Mouse (Mus musculus) erythroblast, adult 5-6 weeks (primary cell): ENCODE results near the gene Cmas. TPM values are rescaled to one million over a fixed set of nuclear protein-coding genes. Genes with fewer than 3 reads are reported as not detected.

Experiments
- ATAC-seq: replicated peaks from 2 replicates; pipeline ENCODE4 v1.8.0; 2016; ENCODE audit warnings: moderate number of reproducible peaks, mild to moderate bottlenecking, moderate TSS enrichment, inconsistent platforms; ENCODE audit not compliant: poor library complexity, low FRiP score, severe bottlenecking
- total RNA-seq, 2 experiments: library from RNA; stranded (forward) in 1 of 2; stranded (reverse) in 1 of 2; fragments of 150-400 nt in 1 of 2; fragments of 200-764, 138-1000 nt in 1 of 2; gene quantifications; 2 replicates each; pipeline versions ENCODE4 v1.2.3 to v1.2.4; 2015 to 2017; ENCODE audit warnings: low replicate concordance in 2 of 2

The Cmas gene
- total RNA-seq (2015; ENCODE audit: low replicate concordance) (639 and 701 TPM in 2 replicates), total RNA-seq (2017; ENCODE audit: low replicate concordance) (721 and 946 TPM in 2 replicates)

GRCm38 (mm10) chr6:142756507-142757333 is at the start of gene Cmas:
Cmas (plus strand) TSS chr6:142756686.
- ATAC-seq, result peak; percentile 84

DNA sequence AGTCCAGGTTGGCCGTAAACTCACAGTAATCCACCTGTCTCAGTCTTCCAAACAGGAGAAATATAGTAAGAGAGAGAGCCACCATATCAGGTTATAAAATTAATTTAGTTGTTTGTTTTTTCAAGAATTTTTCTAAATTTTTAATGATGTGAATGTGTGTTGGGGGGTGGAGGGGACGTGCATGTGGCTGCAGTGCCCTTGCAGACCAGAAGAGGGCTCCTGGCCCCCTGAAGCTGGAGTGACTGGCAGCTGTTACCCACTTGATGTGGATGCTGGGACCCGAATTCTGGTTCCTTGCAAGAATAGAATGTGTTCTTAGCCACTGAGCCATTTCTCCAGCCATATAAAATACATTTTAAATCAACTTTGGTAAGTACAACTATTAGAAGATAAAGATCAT is 49.8 kb upstream of the Cmas start:
- ATAC-seq, result no peak

GRCm38 (mm10) chr6:142708369-142708768 is 48.1 kb upstream of the Cmas start:
- ATAC-seq, result no peak

- no peak for ATAC-seq
Measured at GRCm38 (mm10) chr6:142710690-142711089, 45.8 kb upstream of the Cmas start.

- ATAC-seq, result no peak
Measured at GRCm38 (mm10) chr6:142711106-142711505, 45.4 kb upstream of the Cmas start.

- no peak for ATAC-seq
Measured at GRCm38 (mm10) chr6:142715026-142715425, 41.5 kb upstream of the Cmas start.

- ATAC-seq, result no peak
Measured at GRCm38 (mm10) chr6:142717186-142717585, 39.3 kb upstream of the Cmas start.

DNA sequence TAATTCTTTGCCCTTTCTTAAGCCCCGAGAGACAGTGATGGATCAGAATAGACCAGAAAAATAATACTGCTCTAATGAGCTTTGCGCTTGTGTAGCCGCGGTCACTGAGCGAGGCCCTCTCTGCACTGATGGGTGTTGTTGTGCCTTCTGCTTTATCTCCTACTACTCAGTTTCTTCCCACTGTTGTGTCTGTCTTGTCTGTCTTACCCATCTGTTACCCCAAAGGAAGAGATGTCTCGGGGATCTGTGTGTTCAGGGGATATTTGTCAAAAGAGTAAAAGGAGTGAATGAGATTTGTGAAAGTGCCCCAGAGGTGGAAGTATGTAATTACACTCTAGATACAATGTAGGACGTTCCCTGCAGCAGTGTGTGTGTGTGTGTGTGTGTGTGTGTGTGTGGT is 38.3 kb upstream of the Cmas start:
- no peak for ATAC-seq

- ATAC-seq, result no peak
Measured at GRCm38 (mm10) chr6:142720641-142721040, 35.8 kb upstream of the Cmas start.

DNA sequence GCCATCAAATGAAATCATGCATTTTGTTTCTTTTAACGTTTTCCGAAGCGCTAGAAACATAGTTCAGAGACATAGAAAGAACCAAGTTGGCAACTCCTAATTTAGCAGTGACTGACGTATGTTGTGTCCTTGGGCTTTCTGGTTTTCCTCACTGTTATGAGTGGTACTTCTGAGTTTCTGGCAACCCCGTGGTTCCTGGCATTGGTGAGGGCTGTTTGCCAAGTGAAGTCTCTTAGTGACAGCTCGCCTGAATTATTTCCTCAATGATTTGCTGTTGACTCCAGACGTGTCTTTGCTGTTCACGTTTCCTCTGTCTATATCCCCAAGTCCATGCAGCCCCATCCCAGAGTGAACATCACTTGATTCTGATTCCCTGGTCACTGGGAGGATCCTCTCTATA is 34.8 kb upstream of the Cmas start:
- no peak for ATAC-seq

DNA sequence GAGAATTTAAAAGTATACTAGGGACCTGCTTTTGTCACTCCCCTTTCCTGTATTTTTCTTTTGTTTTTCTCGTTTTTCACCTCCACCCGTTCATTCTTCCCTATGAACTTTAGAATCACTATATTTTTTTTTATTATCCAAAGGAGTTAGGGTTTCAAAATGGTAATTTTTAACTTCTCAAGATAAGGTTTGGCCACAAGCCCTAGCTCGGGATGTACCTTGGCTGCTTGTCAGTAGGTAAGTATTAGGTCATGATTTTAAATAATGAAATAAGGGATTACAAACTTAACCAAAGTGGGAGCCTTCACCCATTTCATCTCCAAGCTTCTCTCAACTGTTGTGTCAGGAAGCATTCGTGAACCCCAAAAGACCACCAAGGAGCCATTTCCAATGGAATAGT is 30.5 kb upstream of the Cmas start:
- ATAC-seq, result no peak

- no peak for ATAC-seq
Measured at GRCm38 (mm10) chr6:142732567-142733290, 23.8 kb upstream of the Cmas start.

DNA sequence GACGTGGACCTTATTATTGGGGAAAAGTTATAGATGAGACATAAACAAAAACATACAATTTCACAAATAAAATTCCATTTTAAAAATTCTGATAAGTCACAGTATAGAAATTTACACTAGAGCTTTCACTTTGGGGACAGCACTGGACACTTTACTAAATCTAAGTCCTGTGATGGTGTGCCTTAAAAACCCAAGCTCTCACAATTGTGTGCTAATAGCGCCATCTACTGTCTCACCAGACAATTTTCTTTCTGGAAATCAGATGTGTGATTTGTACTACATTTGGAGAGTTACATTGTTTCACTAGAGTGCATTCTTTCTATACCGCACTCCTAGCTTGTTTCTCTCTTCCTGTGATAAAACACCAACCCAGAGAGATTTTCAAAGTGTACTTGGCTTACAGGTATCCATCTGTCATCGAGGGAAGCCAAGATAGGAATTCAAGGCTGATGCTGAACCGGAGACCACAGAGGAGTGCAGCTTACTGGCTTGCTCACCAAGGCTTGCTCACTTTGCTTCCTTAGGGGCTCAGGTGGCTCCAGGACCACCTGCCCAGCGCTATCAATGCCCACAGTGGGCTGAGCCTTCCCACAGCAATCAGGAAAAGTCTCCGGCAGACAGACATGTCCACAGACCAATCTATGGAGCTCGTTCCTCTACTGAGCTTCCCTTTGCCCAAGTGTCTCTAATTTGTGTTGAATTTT is 21.0 kb upstream of the Cmas start:
- no peak for ATAC-seq

DNA sequence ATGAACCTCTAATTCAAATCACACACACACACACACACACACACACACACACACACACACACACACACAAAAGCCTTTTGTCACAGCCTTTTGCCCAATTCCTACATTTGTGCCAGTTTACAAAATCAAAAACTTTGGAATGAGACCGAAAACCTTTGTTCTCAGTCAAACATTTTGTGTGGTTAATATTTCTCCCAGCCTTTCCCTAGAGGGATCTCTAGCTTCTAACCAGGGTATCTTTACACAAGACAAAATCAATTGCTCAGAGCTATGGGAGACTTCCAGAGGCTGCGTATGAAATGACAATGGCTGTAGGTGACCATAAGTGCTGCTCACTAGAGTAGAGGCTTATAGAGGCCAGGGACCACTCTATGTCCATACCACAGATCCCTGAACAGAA is 18.3 kb upstream of the Cmas start:
- no peak for ATAC-seq

DNA sequence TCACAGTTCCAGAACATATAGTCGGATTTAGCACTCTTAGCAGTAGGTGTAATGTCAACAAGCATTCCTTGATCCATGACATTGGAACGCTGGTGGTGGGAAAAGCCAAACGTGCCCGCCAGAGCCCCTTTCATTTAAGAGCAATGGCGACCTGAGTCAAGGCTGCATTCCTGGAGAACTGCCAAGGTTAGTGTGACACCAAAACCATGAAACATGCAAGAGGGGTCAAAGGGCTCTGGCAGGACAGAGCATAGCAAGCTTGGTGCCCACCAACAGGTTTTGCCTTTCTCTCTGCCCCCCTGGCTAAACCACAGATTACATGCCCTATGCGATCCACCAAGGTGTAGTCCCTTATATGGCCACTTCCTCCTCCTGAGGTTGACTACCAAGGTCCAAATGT is 17.8 kb upstream of the Cmas start:
- no peak for ATAC-seq

GRCm38 (mm10) chr6:142741763-142742162 is 14.7 kb upstream of the Cmas start:
- ATAC-seq, result no peak

DNA sequence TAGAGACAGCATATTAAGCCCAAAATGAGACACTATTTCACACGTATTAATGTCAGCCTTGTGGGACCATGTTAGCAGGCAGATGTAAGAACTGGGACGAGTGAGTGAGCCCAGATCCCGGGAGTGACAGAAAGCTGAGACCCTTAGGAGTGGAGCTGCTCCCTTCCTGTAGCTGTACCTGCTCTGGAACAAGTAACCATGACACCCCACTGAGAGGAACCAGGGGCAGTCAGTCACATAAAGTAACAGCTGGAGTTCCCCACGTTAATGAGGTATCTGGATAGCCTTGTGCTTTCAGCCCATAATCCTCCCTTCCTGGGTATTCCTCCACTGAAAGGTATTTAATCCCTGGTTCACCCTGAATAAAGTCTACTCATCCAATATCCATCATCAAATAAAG is 13.3 kb upstream of the Cmas start:
- no peak for ATAC-seq

DNA sequence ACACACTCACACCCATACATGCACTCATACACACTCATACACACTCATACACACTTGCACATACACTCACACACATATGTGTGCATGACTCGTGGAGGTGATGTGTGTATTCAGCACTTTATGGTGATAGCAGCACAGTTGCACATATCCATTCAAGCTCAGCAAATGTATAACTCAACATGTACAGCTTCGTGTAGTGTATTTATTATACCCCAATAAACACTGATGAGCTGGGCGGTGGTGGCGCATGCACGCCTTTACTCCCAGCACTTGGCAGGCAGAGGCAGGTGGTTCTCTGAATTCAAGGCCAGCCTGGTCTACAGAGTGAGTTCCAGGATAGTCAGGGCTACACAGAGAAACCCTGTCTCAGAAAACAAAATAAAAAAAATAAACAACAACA is 11.0 kb upstream of the Cmas start:
- ATAC-seq, result no peak

- no peak for ATAC-seq
Measured at GRCm38 (mm10) chr6:142746765-142747164, 9.7 kb upstream of the Cmas start.

DNA sequence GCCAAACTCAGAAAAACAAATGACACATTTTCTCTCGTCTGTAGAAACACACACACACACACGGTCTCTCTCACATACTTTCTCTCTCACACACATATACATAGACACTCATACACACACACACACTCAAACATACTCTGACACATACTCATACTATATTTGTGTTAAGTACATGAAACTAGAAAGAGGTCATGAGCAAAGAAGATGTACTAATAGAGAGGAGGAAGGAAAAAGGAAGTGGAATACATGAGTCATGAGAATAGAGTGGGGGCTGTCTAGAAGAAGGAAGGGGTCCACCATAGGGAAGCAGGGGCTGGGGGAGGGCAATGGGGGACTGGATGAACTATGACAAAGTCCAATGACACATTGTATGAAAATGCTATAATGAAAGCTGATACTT is 9.3 kb upstream of the Cmas start:
- no peak for ATAC-seq
